ENCODE assay signal across 23 mouse cellular contexts in genomic region chr16:7228246-7228645, GRCm38 (mm10).
DNase-seq lines count a peak whose midpoint lies in the region; ATAC-seq lines count a peak whose summit lies in the region.
"Had no signal": no experiment of that assay in that cellular context is flagged by ENCODE, and none has a peak within 500 bp of the region (broad histone marks: within the 10 kb centered on the region; RNA-seq: fewer than 3 reads in every experiment).

No protein-coding gene starts in this region.

- DNase-seq in heart, postnatal 4 days, result peak; percentile 9
- DNase-seq in heart, adult 8-10 months (ENCODE audit: low spot score), result no peak
- DNase-seq in right cerebral cortex, postnatal 4 days, result peak; percentile 25
- DNase-seq in right cerebral cortex, adult 2 months (ENCODE audit: low spot score in 2 of 2), result no peak
- DNase-seq in cerebellum, adult 8-10 months, result peak; percentile 19
- DNase-seq in embryonic facial prominence, embryonic 10.5 days (ENCODE audit: low spot score), result no peak
- DNase-seq: adrenal gland, postnatal 36 days; gastrocnemius, postnatal 36 days; heart, postnatal 36 days; kidney, adult 18-20 months; kidney, postnatal 14 days; retina, postnatal 1 day; spleen, adult 18-20 months had no signal

- no peaks in the 10 kb centered on the region for H3K9me3 ChIP-seq in embryonic facial prominence, embryonic 10.5 days
- H3K9me3 ChIP-seq: forebrain, embryonic 15.5 days; heart, embryonic 12.5 days; limb, embryonic 13.5 days; midbrain, embryonic 10.5 days; neural tube, embryonic 13.5 days had no signal

- 85% methylated on average over 5 of the region's 5 CpGs for WGBS in embryonic facial prominence, embryonic 10.5 days

- H3K4me1 ChIP-seq in embryonic facial prominence, embryonic 10.5 days, result no peaks in the 10 kb centered on the region
- H3K4me1 ChIP-seq: forebrain, embryonic 15.5 days; heart, embryonic 12.5 days; limb, embryonic 13.5 days; midbrain, embryonic 10.5 days had no signal

- H3K4me3 ChIP-seq in embryonic facial prominence, embryonic 10.5 days, result no peak overlapping the region
- H3K4me3 ChIP-seq: erythroblast, embryonic 14.5 days; forebrain, embryonic 15.5 days; heart, embryonic 12.5 days; limb, embryonic 13.5 days; midbrain, embryonic 10.5 days; neural tube, embryonic 13.5 days had no signal

- no peaks in the 10 kb centered on the region for H3K36me3 ChIP-seq in embryonic facial prominence, embryonic 10.5 days (replicated peaks)
- H3K36me3 ChIP-seq: forebrain, embryonic 15.5 days; heart, embryonic 12.5 days; limb, embryonic 13.5 days; midbrain, embryonic 10.5 days had no signal

- H3K27ac ChIP-seq in embryonic facial prominence, embryonic 10.5 days (replicated peaks), result no peak overlapping the region
- H3K27ac ChIP-seq: limb, embryonic 13.5 days; liver, embryonic 14.5 days; midbrain, embryonic 10.5 days; neural tube, embryonic 13.5 days had no signal

- H3K27me3 ChIP-seq in embryonic facial prominence, embryonic 10.5 days (replicated peaks; ENCODE audit: low read depth, poor library complexity, severe bottlenecking), result no peaks in the 10 kb centered on the region
- H3K27me3 ChIP-seq: forebrain, embryonic 15.5 days; heart, embryonic 12.5 days; limb, embryonic 13.5 days; neural tube, embryonic 13.5 days had no signal

- no peak for ATAC-seq in megakaryocyte progenitor cell, adult 5-6 weeks (replicated peaks; ENCODE audit: poor library complexity)
- ATAC-seq: activated CD4-positive, CD25-positive, alpha-beta regulatory T cell, adult 4 months; forebrain, embryonic 15.5 days; Patski had no signal

Comparison
In these comparisons a context has a peak if more than half of its experiments do, and no peak if none do; other contexts are left out.
1. DNase-seq: peak in heart, postnatal 4 days (single experiment), right cerebral cortex, postnatal 4 days (single experiment) and cerebellum, adult 8-10 months (single experiment); none in heart, adult 8-10 months (single experiment), right cerebral cortex, adult 2 months (0 of 2) and embryonic facial prominence, embryonic 10.5 days (single experiment).